Mouse (Mus musculus) MEL (cell line): Measurements from ENCODE around the gene Nrip2. TPM values are rescaled to one million over a fixed set of nuclear protein-coding genes. Genes with fewer than 3 reads are reported as not detected.
A peak's percentile ranks its signal among the peaks of the same experiment; 100 is the strongest.

ENCODE experiments used
- DNase-seq: peaks from one replicate; pipeline ENCODE4 v3.0.0; 2011; ENCODE audit warnings: low read depth, low spot score
- H3K27ac ChIP-seq: 2 replicates; pipeline ENCODE4 v1.5.1; 2012; ENCODE audit warnings: low read depth, mild to moderate bottlenecking, control low read depth, low read length, moderate library complexity; ENCODE audit not compliant: control insufficient read depth
- H3K27me3 ChIP-seq, 2 experiments: fragments of 150-350 bp in 1 of 2; sonication (generic) in 1 of 2; 2 replicates each; pipeline ENCODE4 v1.6.1; 2012; ENCODE audit warnings: low read length in 2 of 2, mild to moderate bottlenecking in 2 of 2, improper control_type of control experiment in 1 of 2, moderate library complexity in 1 of 2; ENCODE audit not compliant: insufficient read depth in 2 of 2, control insufficient read depth in 1 of 2
- H3K36me3 ChIP-seq, 2 experiments: 2 replicates each; pipeline ENCODE4 v1.6.1; 2012 to 2014; ENCODE audit warnings: low read length in 2 of 2, improper control_type of control experiment in 1 of 2, inconsistent platforms in 1 of 2, mild to moderate bottlenecking in 1 of 2; ENCODE audit not compliant: insufficient read depth in 2 of 2, control insufficient read depth in 1 of 2
- H3K4me1 ChIP-seq, 2 experiments: fragments of 150-350 bp in 1 of 2; sonication (generic) in 1 of 2; 2 replicates each; pipeline ENCODE4 v1.6.1; 2012; ENCODE audit warnings: low read length in 2 of 2, improper control_type of control experiment in 1 of 2, mild to moderate bottlenecking in 1 of 2; ENCODE audit not compliant: insufficient read depth in 2 of 2, control insufficient read depth in 1 of 2
- H3K4me3 ChIP-seq, 2 experiments: fragments of 150-350 bp in 1 of 2; sonication (generic) in 1 of 2; 2 replicates each; pipeline ENCODE4 v1.5.1; 2012; ENCODE audit warnings: low read depth in 2 of 2, low read length in 2 of 2, mild to moderate bottlenecking in 2 of 2, moderate library complexity in 2 of 2, control low read depth in 1 of 2, improper control_type of control experiment in 1 of 2; ENCODE audit not compliant: control insufficient read depth in 1 of 2, insufficient read depth in 1 of 2
- H3K79me2 ChIP-seq: 2 replicates; pipeline ENCODE4 v1.6.1; 2012; ENCODE audit warnings: mild to moderate bottlenecking, low read length, moderate library complexity; ENCODE audit not compliant: control insufficient read depth, poor library complexity, insufficient read depth
- H3K9ac ChIP-seq: 2 replicates; pipeline ENCODE4 v1.6.1; 2012; ENCODE audit warnings: low read depth, mild to moderate bottlenecking, control low read depth, low read length, moderate library complexity; ENCODE audit not compliant: control insufficient read depth, poor library complexity, severe bottlenecking
- H3K9me3 ChIP-seq: fragments of 150-350 bp; sonication (generic); replicated peaks from 2 replicates; pipeline ENCODE4 v1.6.1; 2012; ENCODE audit warnings: mild to moderate bottlenecking, low read length, improper control_type of control experiment, moderate library complexity; ENCODE audit not compliant: insufficient read depth
- BHLHE40 ChIP-seq: IDR thresholded peaks from 2 replicates; pipeline ENCODE4 v1.6.1; 2012; ENCODE audit warnings: low read depth, mild to moderate bottlenecking, inconsistent platforms, low read length, improper control_type of control experiment, borderline replicate concordance
- CHD2 ChIP-seq: IDR thresholded peaks from 2 replicates; pipeline ENCODE4 v1.6.1; 2011; ENCODE audit warnings: low read length, improper control_type of control experiment
- CTCF ChIP-seq, 3 experiments: IDR thresholded peaks in 2 of 3; conservative IDR thresholded peaks in 1 of 3; 2 replicates each; pipeline ENCODE4 v1.5.1; 2011 to 2012; ENCODE audit warnings: low read length in 3 of 3, low read depth in 2 of 3, mild to moderate bottlenecking in 2 of 3, improper control_type of control experiment in 1 of 3, inconsistent platforms in 1 of 3, mixed read lengths in 1 of 3, moderate library complexity in 1 of 3; ENCODE audit not compliant: control insufficient read depth in 1 of 3, insufficient read depth in 1 of 3, poor library complexity in 1 of 3, severe bottlenecking in 1 of 3
- ELF1 ChIP-seq: IDR thresholded peaks from 2 replicates; pipeline ENCODE4 v1.6.1; 2014; ENCODE audit warnings: low read depth, mild to moderate bottlenecking, inconsistent platforms, low read length, improper control_type of control experiment, moderate library complexity
- ETS1 ChIP-seq: IDR thresholded peaks from 2 replicates; pipeline ENCODE4 v1.6.1; 2012; ENCODE audit warnings: low read depth, mild to moderate bottlenecking, inconsistent platforms, low read length, improper control_type of control experiment, moderate library complexity
- HCFC1 ChIP-seq: IDR thresholded peaks from 2 replicates; pipeline ENCODE4 v1.6.1; 2012; ENCODE audit warnings: low read depth, mild to moderate bottlenecking, inconsistent platforms, low read length, improper control_type of control experiment, moderate library complexity
- JUND ChIP-seq: IDR thresholded peaks from 2 replicates; pipeline ENCODE4 v1.6.1; 2011; ENCODE audit warnings: low read depth, mild to moderate bottlenecking, improper control_type of control experiment, low read length
- MAFK ChIP-seq: IDR thresholded peaks from 2 replicates; pipeline ENCODE4 v1.6.1; 2011; ENCODE audit warnings: low read depth, mild to moderate bottlenecking, low read length, improper control_type of control experiment, borderline replicate concordance
- MAX ChIP-seq: IDR thresholded peaks from 2 replicates; pipeline ENCODE4 v1.6.1; 2011; ENCODE audit warnings: low read length, improper control_type of control experiment
- MAZ ChIP-seq: IDR thresholded peaks from 2 replicates; pipeline ENCODE4 v1.6.1; 2012; ENCODE audit warnings: low read depth, mild to moderate bottlenecking, inconsistent platforms, low read length, improper control_type of control experiment
- MEF2A ChIP-seq: IDR thresholded peaks from 2 replicates; pipeline ENCODE4 v1.6.1; 2014; ENCODE audit warnings: low read depth, mild to moderate bottlenecking, inconsistent platforms, low read length, improper control_type of control experiment; ENCODE audit not compliant: poor library complexity, insufficient replicate concordance, severe bottlenecking; ENCODE audit errors: extremely low read depth
- MYB ChIP-seq: IDR thresholded peaks from 2 replicates; pipeline ENCODE4 v1.6.1; 2011; ENCODE audit warnings: mild to moderate bottlenecking, low read depth, low read length, improper control_type of control experiment
- NELFE ChIP-seq: IDR thresholded peaks from 2 replicates; pipeline ENCODE4 v1.6.1; 2011; ENCODE audit warnings: low read depth, low read length, improper control_type of control experiment
- NRF1 ChIP-seq: IDR thresholded peaks from 2 replicates; pipeline ENCODE4 v1.6.1; 2014; ENCODE audit warnings: low read depth, mild to moderate bottlenecking, inconsistent platforms, low read length, improper control_type of control experiment, moderate library complexity; ENCODE audit not compliant: poor library complexity, insufficient read depth, severe bottlenecking
- POLR2A ChIP-seq, 2 experiments: IDR thresholded peaks; 2 replicates each; pipeline ENCODE4 v1.6.1; 2011 to 2012; ENCODE audit warnings: low read length in 2 of 2, mild to moderate bottlenecking in 2 of 2, control low read depth in 1 of 2, improper control_type of control experiment in 1 of 2, low read depth in 1 of 2, moderate library complexity in 1 of 2; ENCODE audit not compliant: control insufficient read depth in 1 of 2, insufficient read depth in 1 of 2, poor library complexity in 1 of 2
- POLR2AphosphoS5 ChIP-seq: IDR thresholded peaks from 2 replicates; pipeline ENCODE4 v1.6.1; 2012; ENCODE audit warnings: low read depth, borderline replicate concordance, mild to moderate bottlenecking, inconsistent platforms, low read length, moderate library complexity, mixed read lengths
- RAD21 ChIP-seq: IDR thresholded peaks from 2 replicates; pipeline ENCODE4 v1.6.1; 2011; ENCODE audit warnings: mild to moderate bottlenecking, low read depth, low read length, improper control_type of control experiment
- RCOR1 ChIP-seq: IDR thresholded peaks from 2 replicates; pipeline ENCODE4 v1.6.1; 2012; ENCODE audit warnings: low read depth, mild to moderate bottlenecking, inconsistent platforms, low read length, improper control_type of control experiment
- SIN3A ChIP-seq: IDR thresholded peaks from 2 replicates; pipeline ENCODE4 v1.6.1; 2012; ENCODE audit warnings: low read length, improper control_type of control experiment, inconsistent platforms
- TAL1 ChIP-seq: IDR thresholded peaks from 2 replicates; pipeline ENCODE4 v1.6.1; 2012; ENCODE audit warnings: mild to moderate bottlenecking, inconsistent platforms, low read length, moderate library complexity, mixed read lengths
- USF1 ChIP-seq: IDR thresholded peaks from 2 replicates; pipeline ENCODE4 v1.6.1; 2014; ENCODE audit warnings: low read depth, mild to moderate bottlenecking, inconsistent platforms, low read length, improper control_type of control experiment, moderate library complexity
- USF2 ChIP-seq, 2 experiments: IDR thresholded peaks; 2 replicates each; pipeline ENCODE4 v1.6.1; 2011 to 2012; ENCODE audit warnings: improper control_type of control experiment in 2 of 2, low read length in 2 of 2, borderline replicate concordance in 1 of 2, inconsistent platforms in 1 of 2, low read depth in 1 of 2, mild to moderate bottlenecking in 1 of 2; ENCODE audit not compliant: insufficient read depth in 1 of 2
- ZC3H11A ChIP-seq: IDR thresholded peaks from 2 replicates; pipeline ENCODE4 v1.6.1; 2012; ENCODE audit warnings: low read depth, mild to moderate bottlenecking, inconsistent platforms, low read length, improper control_type of control experiment
- ZNF384 ChIP-seq: IDR thresholded peaks from 2 replicates; pipeline ENCODE4 v1.6.1; 2012; ENCODE audit warnings: low read depth, mild to moderate bottlenecking, inconsistent platforms, low read length, improper control_type of control experiment
- polyA plus RNA-seq, 2 experiments: library from polyadenylated mRNA; stranded (reverse) in 1 of 2; unstranded in 1 of 2; fragments of >175 nt in 1 of 2; fragments of >200 nt in 1 of 2; gene quantifications; 2 replicates each; pipeline versions ENCODE4 v1.2.1 to v1.2.4; 2012; ENCODE audit warnings: low replicate concordance in 2 of 2, low read depth in 1 of 2; ENCODE audit not compliant: insufficient read length in 2 of 2, insufficient read depth in 1 of 2, missing spikeins in 1 of 2
- total RNA-seq: library from RNA; depleted of rRNA; stranded (reverse); fragments of 300-350 nt; gene quantifications from 2 replicates; pipeline ENCODE4 v1.2.3, GENCODE M21; 2012

The Nrip2 gene
- total and polyA plus RNA-seq, 3 experiments = 0.04 to 0.86 TPM; not detected in 1

- H3K9ac ChIP-seq = no peak overlapping the region
Measured at GRCm38 (mm10) chr6:128445761-128446535, 46.9 kb downstream of the Nrip2 start.

GRCm38 (mm10) chr6:128447063-128447462 lies 48.0 kb downstream of the Nrip2 start:
- TF ChIP-seq ZC3H11A (no peak), SIN3A (no peak), POLR2A (IDR thresholded peaks at IDR 0.05; ENCODE audit: control insufficient read depth in 1 of 2, insufficient read depth in 1 of 2, low read depth in 1 of 2, low read length in 2 of 2, poor library complexity in 1 of 2) (no peak), HCFC1 (no peak), JUND (no peak), USF2 (IDR thresholded peaks at IDR 0.05; ENCODE audit: borderline replicate concordance in 1 of 2, insufficient read depth in 1 of 2, low read depth in 1 of 2, low read length in 2 of 2) (no peak), MEF2A (no peak), MAX (no peak), CHD2 (no peak), ZNF384 (no peak), ETS1 (no peak), RAD21 (no peak), MAFK (no peak), MAZ (no peak), RCOR1 (no peak), ELF1 (no peak), USF1 (no peak), NELFE (no peak)
- no peak for DNase-seq

More at GRCm38 (mm10) chr6:128445761-128446535, 46.9 kb downstream of the Nrip2 start:
- no peak for DNase-seq
- no peaks in the 10 kb centered on the region for H3K27me3 ChIP-seq
- TF ChIP-seq POLR2AphosphoS5 (no peak), TAL1 (no peak), BHLHE40 (no peak), CTCF (IDR thresholded peaks at IDR 0.05 in 2 of 3, conservative IDR thresholded peaks at IDR 0.05 in 1 of 3; ENCODE audit: control insufficient read depth in 1 of 3, insufficient read depth in 1 of 3, low read depth in 2 of 3, low read length in 3 of 3, poor library complexity in 1 of 3, severe bottlenecking in 1 of 3) (peak in 1 of 3 experiments; percentile 21; a peak in 1 of 6 replicates), NRF1 (no peak), USF1 (peak; percentile 66), MYB (no peak), HCFC1 (no peak)
- H3K27ac ChIP-seq = no peak overlapping the region
- H3K9me3 ChIP-seq = no peaks in the 10 kb centered on the region
- no peaks in the 10 kb centered on the region for H3K79me2 ChIP-seq
- H3K4me3 ChIP-seq = no peak overlapping the region
- no peaks in the 10 kb centered on the region for H3K4me1 ChIP-seq
- no peaks in the 10 kb centered on the region for H3K36me3 ChIP-seq

More at GRCm38 (mm10) chr6:128447063-128447462, 48.0 kb downstream of the Nrip2 start:
- no peak overlapping the region for H3K9ac ChIP-seq
- H3K27me3 ChIP-seq = no peaks in the 10 kb centered on the region
- no peaks in the 10 kb centered on the region for H3K79me2 ChIP-seq
- H3K4me1 ChIP-seq = no peaks in the 10 kb centered on the region
- no peaks in the 10 kb centered on the region for H3K9me3 ChIP-seq
- no peak overlapping the region for H3K27ac ChIP-seq
- no peak overlapping the region for H3K4me3 ChIP-seq
- H3K36me3 ChIP-seq = no peaks in the 10 kb centered on the region
